In genomic region chr16:5537286-5538204, GRCm38 (mm10) we compare ENCODE assay signal across 8 mouse cellular contexts.
A peak's percentile ranks its signal among the peaks of the same experiment; 100 is the strongest.
DNase-seq lines count a peak whose midpoint lies in the region; ATAC-seq and TF ChIP-seq lines count a peak whose summit lies in the region.

No protein-coding gene starts in this region.

- H3K27me3 ChIP-seq in thymus, adult 2 months (ENCODE audit: control insufficient read depth, insufficient read depth, low read length), result no peaks in the 10 kb centered on the region
- peaks cover 3% of the 10 kb centered on the region; the same call in 1 of the 2 replicates for H3K27me3 ChIP-seq in intestine, embryonic 15.5 days (replicated peaks)
- no peaks in the 10 kb centered on the region for H3K27me3 ChIP-seq in forebrain, embryonic 16.5 days (replicated peaks; ENCODE audit: control insufficient read depth, insufficient read depth, low read length)

- no peaks in the 10 kb centered on the region for H3K36me3 ChIP-seq in thymus, adult 2 months (ENCODE audit: control insufficient read depth, insufficient read depth, low read length)
- H3K36me3 ChIP-seq in intestine, embryonic 15.5 days, result no peaks in the 10 kb centered on the region
- no peaks in the 10 kb centered on the region for H3K36me3 ChIP-seq in forebrain, embryonic 16.5 days (ENCODE audit: control insufficient read depth, insufficient read depth)

- no peak overlapping the region for H3K27ac ChIP-seq in thymus, adult 2 months (ENCODE audit: control insufficient read depth, insufficient read depth, low read length)
- no peak overlapping the region for H3K27ac ChIP-seq in intestine, embryonic 15.5 days
- H3K27ac ChIP-seq in forebrain, embryonic 16.5 days (ENCODE audit: low read length), result no peak overlapping the region

- TF ChIP-seq CTCF in thymus, adult 2 months (IDR thresholded peaks at IDR 0.05; ENCODE audit: borderline replicate concordance, control insufficient read depth, extremely low read depth, insufficient read depth, low read length, poor library complexity), result no peak

- H3K9me3 ChIP-seq in intestine, embryonic 15.5 days, result no peaks in the 10 kb centered on the region
- no peaks in the 10 kb centered on the region for H3K9me3 ChIP-seq in forebrain, embryonic 16.5 days (ENCODE audit: control insufficient read depth, low read length)

- no peak overlapping the region for H3K4me2 ChIP-seq in intestine, embryonic 15.5 days (replicated peaks)
- H3K4me2 ChIP-seq in forebrain, embryonic 16.5 days (ENCODE audit: low read length), result no peak overlapping the region

- ATAC-seq in intestine, embryonic 15.5 days, result peak; percentile 57
- ATAC-seq in forebrain, embryonic 16.5 days, result no peak

- TF ChIP-seq POLR2A in thymus, adult 2 months (IDR thresholded peaks at IDR 0.05; ENCODE audit: control insufficient read depth, extremely low read depth, insufficient read depth, low read length, poor library complexity), result no peak

- H3K4me1 ChIP-seq in thymus, adult 2 months (replicated peaks; ENCODE audit: control insufficient read depth, insufficient read depth, low read length), result no peaks in the 10 kb centered on the region
- H3K4me1 ChIP-seq in intestine, embryonic 15.5 days (replicated peaks), result no peaks in the 10 kb centered on the region
- peaks cover 19% of the 10 kb centered on the region for H3K4me1 ChIP-seq in forebrain, embryonic 16.5 days (replicated peaks; ENCODE audit: control insufficient read depth, insufficient read depth, low read length)

- H3K9ac ChIP-seq in intestine, embryonic 15.5 days, result no peak overlapping the region
- no peak overlapping the region for H3K9ac ChIP-seq in forebrain, embryonic 16.5 days (replicated peaks; ENCODE audit: low read depth, low read length)

- no peak overlapping the region for H3K4me3 ChIP-seq in thymus, adult 2 months (ENCODE audit: control insufficient read depth, insufficient read depth, low read length)
- no peak overlapping the region for H3K4me3 ChIP-seq in intestine, embryonic 15.5 days (replicated peaks)
- no peak overlapping the region for H3K4me3 ChIP-seq in forebrain, embryonic 16.5 days (replicated peaks; ENCODE audit: low read length)

- DNase-seq in gastrocnemius, adult 18-20 months (ENCODE audit: low spot score), result peak; percentile 2
- no peak for DNase-seq in gastrocnemius, adult 8-10 months (ENCODE audit: low spot score in 2 of 2)
- peak; percentile 8 for DNase-seq in thymus, adult 2 months
- no peak for DNase-seq in thymus, postnatal 14 days
- DNase-seq in thymus, postnatal 4 days, result peak; percentile 31
- no peak for DNase-seq in right cerebral cortex, postnatal 25 days

- WGBS in thymus, adult 2 months, result 66% methylated on average over 11 of the region's 11 CpGs
- 49% methylated on average over 11 of the region's 11 CpGs for WGBS in intestine, embryonic 15.5 days
- WGBS in forebrain, embryonic 16.5 days, result 36% methylated on average over 11 of the region's 11 CpGs

Comparison
In these comparisons a context has a peak if more than half of its experiments do, and no peak if none do; other contexts are left out.
1. DNase-seq: peak in gastrocnemius, adult 18-20 months (single experiment), thymus, adult 2 months (single experiment) and thymus, postnatal 4 days (single experiment); none in gastrocnemius, adult 8-10 months (0 of 2), thymus, postnatal 14 days (single experiment) and right cerebral cortex, postnatal 25 days (single experiment).